Mouse (Mus musculus) lung, adult 2 months (tissue): ENCODE data around the gene Slit3.

Experiments used
- CTCF ChIP-seq: fragments of 200-500 bp; IDR thresholded peaks from 2 replicates; pipeline ENCODE4 v1.5.1; 2011; ENCODE audit warnings: mild to moderate bottlenecking, low read length, control low read depth; ENCODE audit not compliant: insufficient read depth
- POLR2A ChIP-seq: fragments of 200-500 bp; IDR thresholded peaks from 2 replicates; pipeline ENCODE4 v1.6.1; 2011; ENCODE audit warnings: low read depth, mild to moderate bottlenecking, control low read depth, low read length, borderline replicate concordance; ENCODE audit errors: extremely low read depth

GRCm38 (mm10) chr11:35160682-35161211, 39.7 kb downstream of the Slit3 start:
- TF ChIP-seq POLR2A: no peak
- TF ChIP-seq CTCF: no peak
